Mouse (Mus musculus) forebrain, embryonic 13.5 days (tissue): Measurements from ENCODE around the gene Ksr2. TPM values are rescaled to one million over a fixed set of nuclear protein-coding genes. Genes with fewer than 3 reads are reported as not detected.

ENCODE experiments used
- ATAC-seq: fragments of 200-750 bp; cut with Nextera tagmentation; 2 replicates; pipeline ENCODE4 v1.8.0; 2017
- H3K27ac ChIP-seq: fragments of 300-500 bp; sonication (generic); 2 replicates; pipeline ENCODE4 v1.5.1; 2015; ENCODE audit warnings: inconsistent platforms, mild to moderate bottlenecking, moderate library complexity
- H3K27me3 ChIP-seq: fragments of 300-500 bp; sonication (generic); 2 replicates; pipeline ENCODE4 v1.6.1; 2015; ENCODE audit warnings: mild to moderate bottlenecking, inconsistent platforms
- H3K36me3 ChIP-seq: fragments of 300-500 bp; sonication (generic); 2 replicates; pipeline ENCODE4 v1.6.1; 2015; ENCODE audit warnings: mild to moderate bottlenecking, inconsistent platforms; ENCODE audit not compliant: poor library complexity, severe bottlenecking
- H3K4me1 ChIP-seq: fragments of 300-500 bp; sonication (generic); 2 replicates; pipeline ENCODE4 v1.6.1; 2015; ENCODE audit warnings: inconsistent platforms
- H3K4me2 ChIP-seq: fragments of 300-500 bp; sonication (generic); 2 replicates; pipeline ENCODE4 v1.6.1; 2015; ENCODE audit warnings: inconsistent platforms, mild to moderate bottlenecking, moderate library complexity
- H3K4me3 ChIP-seq: fragments of 300-500 bp; sonication (generic); 2 replicates; pipeline ENCODE4 v1.5.1; 2015; ENCODE audit warnings: mild to moderate bottlenecking, inconsistent platforms
- H3K9ac ChIP-seq: fragments of 300-500 bp; sonication (generic); 2 replicates; pipeline ENCODE4 v1.6.1; 2015; ENCODE audit warnings: mild to moderate bottlenecking, inconsistent platforms
- H3K9me3 ChIP-seq: fragments of 300-500 bp; sonication (generic); replicated peaks from 2 replicates; pipeline ENCODE4 v1.6.1; 2016; ENCODE audit warnings: inconsistent platforms
- WGBS: fragments of 180-500 bp; shearing (Covaris S2); methylation state at CpG from one replicate; pipeline ENCODE4 v1.1.7; 2015; 5-methylcytosine and 5-hydroxymethylcytosine counted together
- polyA plus RNA-seq: library from polyadenylated mRNA; unstranded; fragments of >200 nt; fragmentation: Nextera tagmentation; extraction: Ambion mirVana; gene quantifications from 2 replicates; pipeline ENCODE4 v1.2.1, GENCODE M21; 2015

Ksr2 gene
- polyA plus RNA-seq, 1 experiment from 2014 or later, result 2.5 TPM

GRCm38 (mm10) chr5:117712207-117712606 lies 298.4 kb downstream of the Ksr2 start:
- Histone ChIP-seq H3K4me2 (no peak overlapping the region), H3K9me3 (peaks cover 9% of the 10 kb centered on the region; the same call in 1 of the 2 replicates), H3K27ac (no peak overlapping the region), H3K27me3 (no peaks in the 10 kb centered on the region), H3K36me3 (no peaks in the 10 kb centered on the region), H3K4me3 (no peak overlapping the region), H3K4me1 (peaks cover 11% of the 10 kb centered on the region), H3K9ac (no peak overlapping the region)
- no peak for ATAC-seq
- 71% methylated on average over 12 of the region's 12 CpGs for WGBS

GRCm38 (mm10) chr5:117717120-117717519 lies 303.3 kb downstream of the Ksr2 start:
- Histone ChIP-seq H3K4me2 (no peak overlapping the region), H3K9me3 (no peaks in the 10 kb centered on the region), H3K27ac (no peak overlapping the region), H3K9ac (no peak overlapping the region), H3K27me3 (no peaks in the 10 kb centered on the region), H3K4me1 (peaks cover 3% of the 10 kb centered on the region; the same call in 1 of the 2 replicates), H3K36me3 (no peaks in the 10 kb centered on the region), H3K4me3 (no peak overlapping the region)
- ATAC-seq, result no peak
- 89% methylated on average over 9 of the region's 9 CpGs for WGBS

DNA sequence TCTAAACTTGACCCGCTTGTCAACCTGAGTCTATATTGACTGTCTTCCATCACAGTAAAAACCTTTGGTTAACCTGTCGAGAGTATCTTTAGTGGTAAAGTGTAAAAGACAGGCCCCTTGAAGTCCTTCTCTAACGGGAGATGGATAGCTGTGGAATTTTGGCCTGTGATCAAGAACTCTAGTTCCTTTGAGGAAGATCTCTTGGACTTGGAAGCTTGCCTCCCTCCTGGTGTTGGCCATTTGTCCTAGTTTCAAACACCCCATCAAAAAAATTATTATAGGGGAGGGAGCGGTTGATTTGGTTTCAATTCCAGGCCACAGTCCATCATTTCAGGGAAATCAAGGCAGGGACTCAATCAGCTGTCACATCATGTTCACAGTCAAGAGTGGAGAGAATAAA lies 309.5 kb downstream of the Ksr2 start:
- Histone ChIP-seq H3K27me3 (no peaks in the 10 kb centered on the region), H3K36me3 (no peaks in the 10 kb centered on the region), H3K27ac (no peak overlapping the region), H3K4me1 (no peaks in the 10 kb centered on the region), H3K4me2 (no peak overlapping the region), H3K9ac (no peak overlapping the region), H3K4me3 (no peak overlapping the region), H3K9me3 (peaks cover 4% of the 10 kb centered on the region; the same call in 1 of the 2 replicates)
- WGBS, result 86% methylated on average over 4 of the region's 4 CpGs
- no peak for ATAC-seq

GRCm38 (mm10) chr5:117726548-117726947 lies 312.7 kb downstream of the Ksr2 start:
- H3K36me3 ChIP-seq, result no peaks in the 10 kb centered on the region
- no peak overlapping the region for H3K9ac ChIP-seq
- H3K27me3 ChIP-seq, result no peaks in the 10 kb centered on the region
- no peak overlapping the region for H3K27ac ChIP-seq
- ATAC-seq, result no peak
- H3K4me2 ChIP-seq, result no peak overlapping the region
- WGBS, result 87% methylated on average over 6 of the region's 6 CpGs
- H3K4me1 ChIP-seq, result no peaks in the 10 kb centered on the region
- H3K4me3 ChIP-seq, result no peak overlapping the region
- peaks cover 4% of the 10 kb centered on the region; the same call in 1 of the 2 replicates for H3K9me3 ChIP-seq

- H3K9me3 ChIP-seq, result peaks cover 4% of the 10 kb centered on the region; the same call in 1 of the 2 replicates
- no peak overlapping the region for H3K4me2 ChIP-seq
- H3K27me3 ChIP-seq, result no peaks in the 10 kb centered on the region
- H3K4me3 ChIP-seq, result no peak overlapping the region
- WGBS, result 72% methylated on average over 7 of the region's 7 CpGs
- H3K4me1 ChIP-seq, result 0 out of 2 replicates have a peak, but pooled peaks cover 3% of the 10 kb centered on the region
- no peaks in the 10 kb centered on the region for H3K36me3 ChIP-seq
- no peak for ATAC-seq
- H3K9ac ChIP-seq, result no peak overlapping the region
- H3K27ac ChIP-seq, result no peak overlapping the region; the same call in 1 of the 2 replicates
Measured at GRCm38 (mm10) chr5:117727138-117727537, 313.3 kb downstream of the Ksr2 start.

- Histone ChIP-seq H3K36me3 (no peaks in the 10 kb centered on the region), H3K4me1 (0 out of 2 replicates have a peak, but pooled peaks cover 3% of the 10 kb centered on the region), H3K27me3 (no peaks in the 10 kb centered on the region), H3K27ac (no peak overlapping the region), H3K9me3 (no peaks in the 10 kb centered on the region), H3K4me3 (no peak overlapping the region), H3K9ac (no peak overlapping the region), H3K4me2 (no peak overlapping the region)
- WGBS, result 39% methylated on average over 6 of the region's 6 CpGs
- ATAC-seq, result no peak
Measured at GRCm38 (mm10) chr5:117731311-117731710, 317.5 kb downstream of the Ksr2 start.

DNA sequence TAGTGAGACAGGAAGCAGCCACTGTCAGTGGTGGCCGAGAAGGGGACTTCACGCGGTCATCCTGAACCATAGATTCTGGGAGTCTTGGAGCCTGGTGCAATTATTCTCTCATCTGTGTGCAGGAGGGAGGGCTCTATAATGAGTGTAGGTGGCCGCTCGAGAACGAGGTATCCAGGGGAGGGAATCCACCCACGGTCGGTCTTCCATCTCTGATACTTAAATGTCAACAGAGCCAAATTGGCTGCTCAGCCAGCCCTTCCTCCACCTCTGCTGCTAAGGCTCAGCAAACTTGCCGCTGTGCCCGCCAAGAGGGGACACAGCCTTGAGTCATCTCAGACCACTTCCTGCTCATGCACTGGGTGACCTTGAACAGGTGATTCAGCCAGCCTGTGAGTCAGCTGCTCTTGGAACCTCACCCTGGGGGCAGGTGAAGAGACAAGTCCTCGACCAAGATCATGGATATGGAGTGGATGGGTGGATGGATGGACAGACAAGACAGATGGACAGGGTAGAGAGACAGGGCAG lies 330.9 kb downstream of the Ksr2 start:
- WGBS, result 79% methylated on average over 11 of the region's 11 CpGs
- H3K4me3 ChIP-seq, result no peak overlapping the region
- ATAC-seq, result no peak
- H3K4me1 ChIP-seq, result peaks cover 19% of the 10 kb centered on the region
- H3K27ac ChIP-seq, result no peak overlapping the region
- H3K36me3 ChIP-seq, result no peaks in the 10 kb centered on the region
- H3K27me3 ChIP-seq, result no peaks in the 10 kb centered on the region
- H3K9me3 ChIP-seq, result no peaks in the 10 kb centered on the region
- no peak overlapping the region for H3K4me2 ChIP-seq
- no peak overlapping the region for H3K9ac ChIP-seq

- H3K9me3 ChIP-seq, result no peaks in the 10 kb centered on the region
- ATAC-seq, result no peak
- no peak overlapping the region for H3K27ac ChIP-seq
- no peaks in the 10 kb centered on the region for H3K36me3 ChIP-seq
- H3K9ac ChIP-seq, result no peak overlapping the region
- H3K4me3 ChIP-seq, result no peak overlapping the region
- H3K27me3 ChIP-seq, result no peaks in the 10 kb centered on the region
- no peak overlapping the region for H3K4me2 ChIP-seq
- H3K4me1 ChIP-seq, result peaks cover 21% of the 10 kb centered on the region
- 17% methylated on average over 5 of the region's 5 CpGs for WGBS
Measured at GRCm38 (mm10) chr5:117749353-117749752, 335.6 kb downstream of the Ksr2 start.

- H3K4me2 ChIP-seq, result no peak overlapping the region
- peaks cover 11% of the 10 kb centered on the region; the same call in 1 of the 2 replicates for H3K36me3 ChIP-seq
- peaks cover 14% of the 10 kb centered on the region for H3K4me1 ChIP-seq
- peak overlapping the region; percentile 53 for H3K27ac ChIP-seq
- H3K27me3 ChIP-seq, result no peaks in the 10 kb centered on the region
- WGBS, result 8% methylated on average over 12 of the region's 12 CpGs
- no peak overlapping the region for H3K9ac ChIP-seq
- no peak overlapping the region for H3K4me3 ChIP-seq
- peak; percentile 67; the same call in 1 of the 2 replicates for ATAC-seq
- H3K9me3 ChIP-seq, result 0 out of 2 replicates have a peak, but pooled peaks cover 3% of the 10 kb centered on the region
Measured at GRCm38 (mm10) chr5:117757696-117758482, 344.1 kb downstream of the Ksr2 start.

GRCm38 (mm10) chr5:117761181-117761832 lies 347.5 kb downstream of the Ksr2 start:
- 78% methylated on average over 9 of the region's 9 CpGs for WGBS
- H3K4me3 ChIP-seq, result no peak overlapping the region
- no peak for ATAC-seq
- no peak overlapping the region for H3K27ac ChIP-seq
- no peak overlapping the region for H3K4me2 ChIP-seq
- H3K9me3 ChIP-seq, result 0 out of 2 replicates have a peak, but pooled peaks cover 3% of the 10 kb centered on the region
- peaks cover 17% of the 10 kb centered on the region; the same call in 1 of the 2 replicates for H3K36me3 ChIP-seq
- H3K9ac ChIP-seq, result no peak overlapping the region
- H3K27me3 ChIP-seq, result no peaks in the 10 kb centered on the region
- peaks cover 14% of the 10 kb centered on the region for H3K4me1 ChIP-seq

GRCm38 (mm10) chr5:117764496-117764895 lies 350.7 kb downstream of the Ksr2 start:
- 0 out of 2 replicates have a peak, but pooled peaks cover 3% of the 10 kb centered on the region for H3K9me3 ChIP-seq
- no peak overlapping the region for H3K9ac ChIP-seq
- no peak overlapping the region for H3K4me2 ChIP-seq
- no peak overlapping the region for H3K4me3 ChIP-seq
- WGBS, result 81% methylated on average over 9 of the region's 9 CpGs
- no peaks in the 10 kb centered on the region for H3K27me3 ChIP-seq
- H3K36me3 ChIP-seq, result peaks cover 17% of the 10 kb centered on the region; the same call in 1 of the 2 replicates
- H3K4me1 ChIP-seq, result no peaks in the 10 kb centered on the region
- H3K27ac ChIP-seq, result no peak overlapping the region
- no peak for ATAC-seq

GRCm38 (mm10) chr5:117779175-117779574 lies 365.4 kb downstream of the Ksr2 start:
- Histone ChIP-seq H3K27ac (no peak overlapping the region), H3K9me3 (no peaks in the 10 kb centered on the region), H3K4me1 (0 out of 2 replicates have a peak, but pooled peaks cover 4% of the 10 kb centered on the region), H3K27me3 (no peaks in the 10 kb centered on the region), H3K36me3 (no peaks in the 10 kb centered on the region), H3K4me3 (no peak overlapping the region), H3K4me2 (no peak overlapping the region), H3K9ac (no peak overlapping the region)
- WGBS, result 64% methylated on average over 11 of the region's 11 CpGs
- no peak for ATAC-seq
